ENCODE assay signal across 7 mouse cellular contexts in the genomic region with DNA sequence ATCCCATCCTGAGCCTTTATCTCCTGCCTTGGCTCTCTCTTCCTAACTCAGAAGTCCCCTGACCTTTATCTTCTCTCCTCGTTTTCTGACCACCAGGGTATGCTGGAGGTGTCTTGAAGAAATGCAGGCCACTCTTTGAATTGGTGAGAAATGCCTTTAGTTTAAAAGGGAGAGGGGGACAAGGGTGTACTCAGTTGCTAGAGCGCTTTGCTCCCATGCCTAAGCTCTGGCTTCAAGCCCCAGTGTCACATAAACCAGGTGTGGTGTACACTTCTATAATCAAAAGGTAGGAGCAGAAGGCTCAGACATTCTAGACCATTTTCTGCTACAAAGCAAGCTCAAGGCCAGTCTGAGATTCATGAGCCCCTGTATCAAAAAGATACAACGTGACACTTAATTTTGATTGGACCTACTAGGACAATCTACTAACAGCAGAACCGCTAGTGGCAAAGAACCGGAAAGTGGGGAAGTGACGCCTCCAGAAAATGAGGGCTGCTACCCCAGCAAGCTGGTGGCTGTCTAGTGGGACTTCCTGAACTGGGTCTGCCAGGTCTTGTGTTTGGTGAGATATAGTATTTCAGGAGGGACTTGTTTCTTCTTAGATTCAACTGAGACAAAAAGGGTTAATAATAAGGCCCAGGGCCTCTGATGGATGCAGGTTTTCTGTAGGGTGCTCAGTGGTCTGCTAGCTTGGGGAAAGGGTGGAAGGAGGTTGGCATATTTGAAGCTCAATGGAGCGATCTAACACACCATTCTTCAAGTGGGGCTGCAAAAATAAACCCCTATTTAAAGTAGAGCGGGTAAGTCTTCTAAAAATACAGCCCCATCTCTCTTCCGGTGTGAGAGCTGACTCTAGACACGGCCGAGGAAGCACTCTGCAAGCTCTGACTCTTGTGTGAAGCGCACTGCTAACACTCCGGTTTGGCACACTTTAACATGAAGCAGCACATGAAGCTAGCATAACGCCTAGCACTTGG.
DNase-seq lines count a peak whose midpoint lies in the region; ATAC-seq lines count a peak whose summit lies in the region.

No protein-coding gene starts in this region.

- peaks cover 8% of the 10 kb centered on the region for H3K4me1 ChIP-seq in hindbrain, embryonic 11.5 days (replicated peaks; ENCODE audit: control insufficient read depth, insufficient read depth, low read length)

- intact Hi-C loops in gastrocnemius, postnatal 14 days (cut with DNase I; ENCODE audit: low total_unique reads), result loop anchor here (10.0 kb wide), 3 partner anchors 177 to 577 kb away; partner anchors contain the start of gene Kcng3

- 78% methylated on average over 14 of the region's 14 CpGs for WGBS in hindbrain, embryonic 11.5 days

- peaks cover 3% of the 10 kb centered on the region; the same call in 1 of the 2 replicates for H3K27me3 ChIP-seq in hindbrain, embryonic 11.5 days (ENCODE audit: control insufficient read depth, insufficient read depth, low read length)

- no peak overlapping the region for H3K27ac ChIP-seq in hindbrain, embryonic 11.5 days (ENCODE audit: low read depth, low read length)

- peak overlapping the region; percentile 52; the same call in 1 of the 2 replicates for H3K9ac ChIP-seq in hindbrain, embryonic 11.5 days (ENCODE audit: low read depth, low read length)

- no peak for ATAC-seq in hindbrain, embryonic 11.5 days (ENCODE audit: low FRiP score)
- peak; percentile 27 for ATAC-seq in megakaryocyte progenitor cell, adult 5-6 weeks (replicated peaks; ENCODE audit: poor library complexity)

- no peak overlapping the region for H3K4me3 ChIP-seq in hindbrain, embryonic 11.5 days (ENCODE audit: low read depth, low read length)

- H3K4me2 ChIP-seq in hindbrain, embryonic 11.5 days (replicated peaks; ENCODE audit: low read depth, low read length), result peak overlapping the region; percentile 43

- DNase-seq in 416B (ENCODE audit: low read depth), result peak; percentile 92
- DNase-seq in CD8-positive naive resting alpha-beta T cell, adult 2 months (ENCODE audit: low read depth in 2 of 2, low spot score in 2 of 2), result peak; percentile 12 to 18
- DNase-seq in hindbrain, embryonic 11.5 days (ENCODE audit: low spot score), result no peak
- peak; percentile 59 for DNase-seq in thymus, postnatal 0 days (ENCODE audit: low spot score)
- no peak for DNase-seq in cerebellum, adult 11 months
- DNase-seq in gastrocnemius, postnatal 14 days, result no peak

- no peaks in the 10 kb centered on the region for H3K36me3 ChIP-seq in hindbrain, embryonic 11.5 days (ENCODE audit: control insufficient read depth, insufficient read depth, low read length)

- H3K9me3 ChIP-seq in hindbrain, embryonic 11.5 days (ENCODE audit: control insufficient read depth, low read length), result no peaks in the 10 kb centered on the region

Comparison
In these comparisons a context has a peak if more than half of its experiments do, and no peak if none do; other contexts are left out.
1. DNase-seq: peak in 416B (single experiment), CD8-positive naive resting alpha-beta T cell, adult 2 months (2 of 2) and thymus, postnatal 0 days (single experiment); none in hindbrain, embryonic 11.5 days (single experiment), cerebellum, adult 11 months (single experiment) and gastrocnemius, postnatal 14 days (single experiment).